Mouse (Mus musculus): ENCODE results near the gene Abcb11.

Gene Abcb11

DNA sequence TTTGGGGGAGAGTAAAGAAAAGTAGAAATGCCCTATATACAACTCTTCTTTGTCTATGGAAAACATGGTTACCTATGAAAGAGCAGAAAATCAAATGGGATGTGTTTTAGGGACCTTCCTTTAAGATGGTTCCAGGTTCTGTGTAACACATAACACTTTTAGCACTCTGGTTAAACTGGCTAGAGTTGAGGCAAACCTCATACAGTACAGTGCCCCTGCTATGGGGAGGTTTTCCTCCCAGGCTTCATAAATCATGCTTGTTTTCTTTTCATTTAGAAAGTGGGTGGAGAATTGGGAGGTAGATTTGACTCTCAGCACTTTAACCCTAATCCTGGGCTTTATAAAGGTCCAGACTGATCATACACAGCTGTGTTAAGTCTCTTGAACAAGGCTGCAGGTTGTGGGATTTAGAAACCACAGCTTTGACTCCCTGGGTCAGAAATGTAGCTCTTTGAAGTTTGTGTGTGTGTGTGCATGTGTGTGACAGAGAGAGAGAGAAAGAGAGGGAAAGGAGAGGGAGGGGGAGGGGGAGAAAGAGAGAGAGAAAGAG lies 78.3 kb downstream of the Abcb11 start:
- DNase-seq (ENCODE audit: low spot score) = no peak

DNA sequence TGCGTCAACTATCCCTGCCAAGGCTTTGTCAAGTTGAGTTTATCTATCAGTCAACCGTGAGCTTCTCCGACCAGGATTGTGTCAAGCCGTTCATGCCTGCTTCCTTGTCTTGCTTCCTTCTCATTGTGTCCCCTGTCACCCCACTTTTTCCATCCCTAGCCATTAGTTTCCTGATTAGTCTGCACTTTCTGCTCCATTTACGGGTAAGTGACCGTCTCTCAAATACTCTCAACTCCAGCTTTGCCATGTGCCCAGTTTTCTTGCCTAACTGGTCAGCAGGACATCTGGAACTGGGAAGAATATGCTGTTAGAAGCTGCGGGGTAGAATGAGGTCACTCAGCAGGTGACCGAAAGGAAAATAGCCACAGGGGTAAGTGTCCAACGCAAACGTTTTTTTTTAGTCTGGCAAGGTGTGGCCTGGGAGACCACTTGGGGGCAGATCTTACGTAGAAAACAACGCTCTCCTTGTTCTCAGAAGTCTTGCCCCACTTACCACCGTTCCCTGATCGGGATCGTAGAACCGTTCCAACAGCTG lies 94.1 kb downstream of the Abcb11 start:
- DNase-seq (ENCODE audit: low spot score) = no peak

DNA sequence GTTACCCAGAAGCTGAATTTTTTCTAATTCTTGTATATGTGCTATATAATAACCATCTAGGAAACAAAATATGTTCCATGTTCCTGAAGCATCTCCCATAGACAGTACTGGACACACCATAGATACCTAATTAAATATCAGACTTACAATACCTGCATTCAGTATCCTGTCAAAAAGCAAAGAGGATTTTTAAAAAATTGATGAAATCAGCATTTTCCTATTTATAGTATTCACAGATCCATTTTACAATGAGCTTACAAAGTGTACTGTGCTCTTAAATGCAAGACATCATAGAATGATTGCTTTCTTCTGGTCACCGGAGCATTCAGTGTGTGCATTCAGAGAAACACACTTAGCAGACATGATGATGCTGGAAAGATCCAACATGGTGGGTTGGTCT lies 95.3 kb downstream of the Abcb11 start:
- no peak for DNase-seq (ENCODE audit: low spot score)

DNA sequence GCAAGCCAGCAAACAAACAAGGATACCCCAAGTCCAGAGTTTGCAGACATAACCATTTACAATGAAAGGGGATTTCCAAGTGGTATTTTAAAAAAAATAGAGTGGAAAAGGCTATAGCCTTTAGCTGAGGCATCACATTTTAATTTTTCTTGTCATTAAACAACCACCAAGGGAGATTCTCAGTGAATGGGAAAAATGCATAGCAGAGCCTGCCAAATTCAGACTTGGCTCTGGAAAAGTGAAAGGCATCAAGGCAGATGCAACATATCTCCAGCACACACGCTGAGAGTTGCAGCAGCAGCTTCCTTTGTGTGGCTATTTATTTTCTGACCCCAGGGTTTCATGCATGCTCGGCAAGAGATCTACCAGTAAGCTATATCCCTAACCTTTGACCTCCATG lies 97.5 kb downstream of the Abcb11 start:
- DNase-seq (ENCODE audit: low spot score) = no peak

DNA sequence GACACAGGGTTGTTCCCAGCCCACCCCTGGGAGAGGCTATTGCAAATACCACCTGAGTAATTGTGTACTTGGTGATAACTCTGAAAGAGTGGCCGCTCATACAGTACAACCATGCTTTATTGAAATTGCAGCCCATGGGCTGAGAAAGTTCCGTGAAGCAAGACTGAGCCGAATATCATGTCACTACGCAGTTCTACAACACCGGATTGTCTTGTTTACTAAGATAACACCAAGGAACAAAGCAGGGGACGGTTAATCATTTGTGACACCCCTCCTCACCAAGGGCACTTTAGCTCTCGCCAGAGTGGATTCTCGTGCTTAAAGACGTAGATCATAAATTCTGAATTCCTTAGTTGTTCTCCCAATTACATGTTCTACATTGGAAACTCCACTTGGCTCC lies 103.1 kb downstream of the Abcb11 start:
- DNase-seq (ENCODE audit: low spot score) = no peak

DNA sequence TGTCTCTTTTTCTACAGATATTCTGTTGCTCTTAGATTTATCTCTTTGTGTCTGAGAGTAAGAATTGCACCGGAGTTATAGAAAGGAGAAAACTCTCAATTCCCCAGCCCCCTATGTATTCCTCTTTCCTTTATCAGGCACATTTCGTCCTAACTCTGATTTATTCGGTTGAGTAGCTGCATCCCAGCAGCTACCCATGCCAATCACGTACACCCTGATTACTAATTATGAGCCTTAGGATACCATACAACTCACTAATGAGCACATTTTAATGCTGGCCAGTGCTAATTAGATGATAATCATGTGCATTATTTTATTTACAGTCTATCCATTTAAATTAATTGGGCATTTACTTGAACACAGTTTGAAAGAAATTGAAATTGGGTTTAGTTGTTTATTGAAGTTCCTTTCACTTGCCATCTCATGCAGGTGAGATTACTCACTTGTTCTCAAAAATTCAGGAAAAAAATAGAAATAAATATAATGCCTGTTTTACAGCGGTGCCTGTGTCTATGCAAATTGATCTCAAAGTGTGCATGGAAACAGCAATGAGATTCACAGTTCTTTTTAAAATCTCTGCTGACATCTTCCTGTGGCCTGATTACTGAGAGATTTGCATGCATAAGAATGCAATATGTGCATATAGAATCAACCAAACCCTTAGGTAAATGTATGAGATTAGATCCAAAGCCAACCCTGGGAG lies 107.3 kb downstream of the Abcb11 start:
- DNase-seq (ENCODE audit: low spot score) = no peak

DNA sequence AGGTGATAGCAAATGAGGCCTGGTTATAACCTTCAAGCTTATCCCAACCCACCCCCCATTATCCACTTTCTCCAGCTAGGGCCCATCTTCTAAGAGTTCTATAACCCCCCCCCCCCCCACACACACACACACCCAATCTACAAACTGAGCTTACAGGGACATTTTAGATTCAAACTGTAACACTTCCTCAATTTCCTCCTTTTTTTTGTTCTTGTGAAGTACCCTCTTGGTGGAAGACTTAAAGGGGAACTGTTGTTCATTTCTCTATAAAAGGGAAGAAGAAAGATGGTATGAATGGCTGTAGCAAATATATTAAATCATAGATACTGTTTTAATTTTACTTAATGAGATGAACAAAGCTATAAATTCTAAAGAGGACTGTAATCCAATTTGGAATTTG lies 110.3 kb downstream of the Abcb11 start:
- no peak for DNase-seq (ENCODE audit: low spot score)

DNA sequence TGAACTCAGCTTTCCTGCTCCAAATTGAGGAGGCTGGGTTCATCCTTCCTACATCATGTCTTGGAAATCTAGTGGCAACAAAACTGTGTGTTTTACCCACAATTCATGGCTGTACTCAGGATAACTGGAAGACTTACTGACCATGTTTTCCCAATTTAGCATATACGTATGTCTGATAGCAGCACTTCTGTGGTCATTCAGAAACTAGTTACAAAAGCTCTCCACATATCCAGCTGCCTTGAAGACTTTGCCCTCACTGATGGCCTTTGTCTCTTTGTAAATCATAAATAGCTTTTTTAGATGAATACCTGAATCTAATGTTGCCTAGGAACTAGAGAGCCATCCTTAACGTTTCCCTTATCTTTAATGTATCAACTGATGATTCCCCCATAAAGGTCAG lies 112.3 kb downstream of the Abcb11 start:
- DNase-seq (ENCODE audit: low spot score) = no peak

DNA sequence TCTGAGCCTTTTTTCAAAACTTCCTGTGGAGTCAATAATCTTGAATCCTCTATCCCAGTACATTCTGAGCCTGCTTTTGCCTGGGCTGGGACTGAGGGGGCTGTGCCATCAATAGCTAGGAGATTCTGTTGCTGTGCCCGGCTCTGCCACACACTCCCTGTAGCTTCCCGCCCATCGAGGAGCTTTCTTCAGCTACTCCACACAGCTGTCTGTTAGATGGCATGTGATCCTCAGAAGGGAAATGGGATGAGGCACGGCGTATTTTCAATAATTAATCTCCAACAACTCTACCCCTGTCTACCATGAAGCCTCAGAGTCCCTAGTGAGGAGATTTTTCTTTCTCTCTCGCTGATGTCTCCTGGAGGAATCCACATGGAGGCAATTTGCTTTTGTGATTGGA lies 113.8 kb downstream of the Abcb11 start:
- no peak for DNase-seq (ENCODE audit: low spot score)

DNA sequence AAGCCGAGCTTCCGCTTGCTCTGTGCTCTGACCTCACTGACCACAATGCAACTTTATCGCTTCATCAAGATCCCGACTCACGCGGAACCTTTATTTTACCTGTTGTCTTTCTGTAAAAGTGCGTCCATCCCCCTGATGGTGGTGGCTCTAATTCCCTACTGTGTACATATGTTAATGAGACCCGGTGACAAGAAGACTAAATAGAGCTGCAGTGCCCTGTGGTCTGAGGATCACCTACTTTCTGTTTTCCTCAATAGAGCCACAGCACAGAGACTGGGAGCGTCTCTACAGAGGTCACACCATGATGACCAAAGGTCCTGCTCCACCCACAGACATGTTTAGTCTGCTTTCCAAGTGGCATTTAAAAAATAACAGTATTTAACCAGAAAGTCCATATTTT lies 115.5 kb downstream of the Abcb11 start:
- no peak for DNase-seq (ENCODE audit: low spot score)

DNA sequence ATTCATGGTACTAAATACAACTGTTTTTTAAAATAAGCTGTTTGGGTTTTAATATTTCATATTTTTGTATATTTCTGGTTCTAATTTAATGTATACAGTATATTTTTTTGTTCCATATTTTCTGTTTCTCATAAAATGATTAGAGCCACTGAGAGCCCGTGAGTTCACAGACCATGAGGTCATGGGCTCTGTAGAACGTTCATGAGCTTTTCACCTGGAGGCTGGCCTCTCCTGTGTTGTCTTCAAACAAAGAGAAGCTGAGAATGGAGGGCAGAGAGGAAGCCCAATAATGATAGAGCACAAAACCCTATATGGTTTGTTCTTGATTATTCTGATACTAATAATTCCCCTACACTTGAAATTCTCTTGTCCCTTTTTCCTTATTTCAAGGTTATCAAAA lies 117.7 kb downstream of the Abcb11 start:
- DNase-seq (ENCODE audit: low spot score) = no peak

DNA sequence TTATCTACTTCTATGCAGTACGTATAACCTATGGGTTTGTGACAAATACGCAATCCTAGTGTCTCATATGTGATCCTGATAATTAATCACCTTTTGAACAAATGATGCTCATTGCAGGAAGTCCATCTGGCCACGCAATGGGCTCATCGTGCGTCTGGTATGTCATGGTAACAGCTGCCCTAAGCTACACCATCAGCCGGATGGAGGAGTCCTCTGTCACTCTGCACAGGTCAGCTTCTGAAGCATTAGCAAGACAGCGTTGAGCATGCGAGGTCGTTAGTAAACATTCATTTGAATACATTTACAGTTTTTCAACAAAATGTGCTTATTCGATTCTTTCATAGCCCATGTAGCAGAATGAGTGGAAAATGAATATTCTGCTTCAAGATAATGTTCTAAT lies 119.6 kb downstream of the Abcb11 start:
- no peak for DNase-seq (ENCODE audit: low spot score)

DNA sequence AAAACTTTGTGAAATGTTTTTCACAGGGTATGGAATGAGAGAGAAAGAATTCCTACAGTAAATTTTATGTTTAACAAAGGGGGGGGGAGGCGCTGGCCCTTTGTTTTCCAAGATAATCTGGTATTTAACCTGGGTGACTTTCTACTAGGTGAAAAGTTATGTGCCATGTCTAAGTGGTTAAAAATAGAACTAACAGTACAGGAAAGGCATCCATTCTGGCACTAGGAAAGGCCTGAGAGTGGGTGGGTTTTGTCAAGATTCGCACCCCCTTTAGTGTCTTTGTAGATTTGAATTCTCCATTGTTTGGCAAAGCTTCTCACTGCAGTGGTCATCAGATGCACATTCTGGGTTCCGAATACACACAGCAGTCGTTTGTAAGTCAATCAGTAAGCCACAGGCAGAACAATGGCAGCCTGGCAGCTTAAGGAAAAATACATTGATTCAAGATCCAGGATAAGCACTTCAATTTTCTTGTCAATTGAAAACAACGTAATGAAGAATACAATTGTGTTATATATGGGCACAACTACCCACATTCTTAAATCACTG lies 120.5 kb downstream of the Abcb11 start:
- DNase-seq (ENCODE audit: low spot score) = no peak

DNA sequence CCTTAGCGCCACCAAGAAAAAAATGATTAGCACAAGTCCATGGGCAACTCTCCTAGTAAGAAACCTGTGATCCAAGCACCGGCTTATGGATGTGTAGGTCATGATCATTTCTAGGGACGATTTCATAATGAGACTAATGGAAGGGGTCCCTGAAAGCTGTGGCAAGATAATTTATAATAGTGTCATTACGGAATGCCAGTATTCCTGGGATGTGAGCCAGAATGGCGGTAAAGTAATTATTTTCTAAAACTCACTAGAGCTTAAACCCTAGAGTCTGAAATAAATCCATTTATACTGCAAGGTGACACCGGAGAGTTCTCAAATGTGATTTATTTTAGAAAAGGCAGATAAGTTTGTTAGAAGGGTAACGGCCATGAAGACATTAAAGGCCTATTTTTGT lies 127.2 kb downstream of the Abcb11 start:
- DNase-seq (ENCODE audit: low spot score) = no peak

DNA sequence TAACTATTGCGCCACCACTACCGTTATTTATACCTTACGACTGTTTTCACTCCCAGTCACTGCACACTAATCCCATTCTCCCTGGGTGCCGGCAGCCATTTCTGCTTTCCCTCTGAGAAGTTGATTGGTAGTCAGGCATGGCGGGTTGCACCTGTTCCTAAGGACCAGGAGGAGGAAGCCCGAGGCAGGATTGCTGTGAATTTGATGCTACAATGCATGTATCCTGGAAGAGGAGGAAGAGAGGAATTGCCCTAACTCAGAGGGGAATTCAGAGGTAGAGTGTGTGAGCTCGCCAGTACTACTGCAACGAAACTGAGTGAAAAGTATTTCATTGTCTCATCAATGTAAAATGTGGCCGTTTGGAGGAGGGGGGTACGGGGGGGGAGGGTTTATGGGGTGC lies 129.8 kb downstream of the Abcb11 start:
- no peak for DNase-seq (ENCODE audit: low spot score)

DNA sequence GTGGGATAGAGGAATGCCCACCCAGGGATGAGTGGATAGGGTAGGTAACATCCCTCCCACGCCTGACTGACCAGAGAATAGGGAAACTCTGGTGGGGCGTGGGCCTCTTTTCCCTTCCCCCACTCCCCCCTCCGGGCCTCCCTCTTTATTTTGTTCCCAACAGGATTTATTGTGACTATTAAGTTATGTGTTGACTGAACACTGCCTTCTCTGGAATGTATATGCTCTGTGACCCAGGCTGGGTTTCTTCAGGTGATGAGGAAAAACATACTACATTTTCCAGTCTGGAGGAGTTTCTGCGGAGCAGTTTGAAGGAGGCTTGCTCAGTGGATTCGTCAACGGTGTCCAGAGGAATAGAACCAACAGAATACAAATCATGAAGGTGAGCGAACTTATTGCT lies 131.6 kb downstream of the Abcb11 start, which contains the start of gene G6pc2:
G6pc2 (plus strand) TSS at position 301 of the 400 bp plus-strand sequence.
- no peak for DNase-seq (ENCODE audit: low spot score)

DNA sequence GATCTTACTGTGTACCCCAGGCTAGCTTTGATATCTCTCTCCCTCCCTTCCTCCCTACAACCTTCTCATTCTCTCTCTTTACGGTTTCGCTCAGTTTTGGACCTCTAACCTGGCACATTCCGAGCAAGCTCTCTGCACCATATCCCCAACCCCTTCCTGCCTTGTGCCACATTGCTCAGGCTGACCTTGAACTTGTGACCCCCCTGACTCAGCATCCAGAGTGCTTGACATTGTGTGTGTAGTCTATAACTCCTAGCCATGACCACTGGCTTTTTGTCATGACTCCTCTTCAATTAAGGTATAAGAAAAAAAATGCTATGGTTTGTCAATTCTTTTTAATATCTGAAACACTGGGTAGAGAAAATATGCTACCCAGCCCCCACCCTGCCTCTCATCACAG lies 132.7 kb downstream of the Abcb11 start:
- DNase-seq (ENCODE audit: low spot score) = no peak

DNA sequence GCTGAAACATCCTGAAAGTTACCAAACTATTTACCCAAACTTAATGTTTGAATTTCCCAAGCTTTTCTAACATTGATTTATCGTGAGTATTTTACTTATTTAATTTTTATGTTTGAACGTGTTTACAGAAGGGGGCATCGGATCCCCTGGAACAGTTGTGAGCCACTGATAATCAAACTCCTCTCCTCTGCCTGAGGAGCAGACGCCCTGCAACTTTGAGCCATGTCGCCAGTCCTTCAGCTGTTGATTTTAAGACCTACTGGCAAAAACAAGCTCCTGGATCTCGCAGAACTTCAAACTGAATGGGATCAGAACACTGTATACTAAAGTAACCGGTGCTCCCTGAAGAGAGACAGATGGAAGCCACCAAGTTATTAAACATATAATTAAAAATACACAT lies 135.9 kb downstream of the Abcb11 start:
- DNase-seq (ENCODE audit: low spot score) = no peak

DNA sequence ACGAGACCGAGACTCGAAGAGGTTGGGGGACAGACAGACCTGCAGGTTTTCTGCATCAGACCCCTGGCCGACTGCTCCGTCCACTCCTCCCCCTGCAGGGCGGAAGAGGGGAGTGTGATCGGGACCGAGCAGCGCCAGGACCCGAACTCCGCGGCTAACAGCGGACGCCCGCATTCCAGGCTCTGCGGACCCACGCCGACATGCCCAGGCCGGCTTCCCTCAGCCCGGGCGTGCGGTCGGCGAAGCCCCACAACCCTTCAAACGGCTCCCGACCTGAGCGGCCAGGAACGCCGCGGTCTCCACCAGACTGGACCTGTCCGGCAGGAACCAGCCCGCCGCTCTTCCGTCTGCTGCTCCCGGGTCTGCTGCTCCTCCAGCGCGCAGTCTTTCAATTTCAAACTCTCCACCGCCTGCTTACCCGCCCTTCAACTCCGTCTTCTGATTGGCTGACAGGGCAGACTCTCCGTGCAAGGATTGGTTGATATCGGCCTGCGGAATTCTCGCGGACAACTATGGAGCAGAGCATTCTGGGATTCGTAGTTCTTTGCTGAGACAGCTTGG lies 136.5 kb downstream of the Abcb11 start, which contains the start of gene Spc25:
Spc25 (minus strand) TSS at position 404 of the 561 bp plus-strand sequence.
- DNase-seq (ENCODE audit: low spot score) = peak; percentile 93

DNA sequence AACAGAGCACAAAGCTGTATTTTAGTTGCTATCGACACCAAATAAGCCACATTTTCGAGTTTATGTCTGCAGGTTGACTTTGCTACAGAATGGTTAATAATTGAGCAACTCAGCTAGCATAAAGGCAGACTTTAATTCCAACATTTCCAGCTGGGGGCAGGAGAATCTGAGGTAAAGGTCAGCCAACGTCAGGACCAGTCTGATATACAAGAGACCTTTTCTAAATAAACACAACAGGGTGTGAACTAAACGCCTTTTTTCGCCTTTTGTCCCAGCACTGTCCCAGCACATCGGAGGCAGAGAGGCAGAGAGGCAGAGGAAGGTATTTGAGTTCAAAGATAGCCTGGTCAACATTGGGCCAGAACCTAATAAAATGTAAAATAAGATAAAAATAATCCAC lies 137.2 kb downstream of the Abcb11 start:
- no peak for DNase-seq (ENCODE audit: low spot score)

DNA sequence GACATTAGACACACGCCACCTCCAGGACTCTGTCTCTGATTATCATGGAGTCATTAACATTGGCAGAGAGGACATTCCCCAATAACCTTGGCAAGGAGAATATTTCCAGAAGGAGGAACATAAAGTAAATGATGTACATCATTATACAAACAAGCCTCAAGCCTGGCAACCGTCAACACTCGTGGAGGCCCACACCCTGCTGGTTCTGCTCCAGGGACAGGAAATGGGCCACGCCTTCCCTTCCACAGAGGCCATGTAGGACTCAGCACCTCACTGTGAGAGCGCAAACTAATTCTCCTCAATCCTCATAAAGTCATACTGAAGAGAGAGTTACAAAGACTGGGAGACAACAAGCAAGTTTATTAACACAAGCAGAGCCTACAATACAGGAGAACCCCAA lies 148.9 kb downstream of the Abcb11 start:
- no peak for DNase-seq (ENCODE audit: low spot score)

DNA sequence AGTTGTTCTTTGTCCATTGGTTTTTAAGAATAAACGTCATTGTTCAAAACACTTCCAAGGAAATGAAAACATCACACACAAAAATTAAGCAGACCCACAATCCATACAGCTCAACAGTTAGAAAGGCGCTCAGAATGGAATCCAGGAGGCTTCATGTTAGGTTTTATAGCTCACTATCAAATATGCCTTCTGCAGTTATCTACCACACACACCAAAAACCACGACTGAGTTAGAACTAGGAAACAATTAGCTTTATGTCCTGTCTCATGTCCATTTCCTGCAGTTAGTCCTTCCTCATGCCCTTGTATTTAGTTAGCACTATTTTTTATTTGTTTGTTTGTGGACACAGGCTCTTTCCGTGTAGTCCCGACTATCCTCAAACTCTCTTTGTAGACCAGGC lies 151.4 kb downstream of the Abcb11 start:
- DNase-seq (ENCODE audit: low spot score) = no peak

DNA sequence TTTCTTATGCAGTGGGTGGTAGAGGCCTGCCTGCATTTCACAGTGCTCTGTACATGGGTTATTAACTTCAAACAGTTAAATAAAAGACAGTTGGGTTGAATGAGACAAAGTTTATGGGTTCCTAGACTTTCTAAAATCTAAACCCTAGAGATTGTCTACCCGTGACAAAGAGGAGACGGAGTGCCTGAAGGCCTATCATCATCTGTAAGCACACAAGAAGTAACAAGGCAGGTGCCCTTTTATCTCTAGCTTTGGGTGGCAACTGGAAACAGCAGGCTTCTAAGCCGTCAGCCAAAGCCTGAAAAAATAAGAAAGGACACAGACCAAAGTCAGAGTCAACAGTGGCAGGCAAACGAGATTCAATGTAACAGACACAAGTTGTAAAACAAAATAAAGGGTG lies 153.2 kb downstream of the Abcb11 start:
- DNase-seq (ENCODE audit: low spot score) = no peak
